Mouse (Mus musculus): ENCODE measurements at regions not wholly inside any gene's neighbourhood (a gene's known extent, or its start where the extent isn't known, plus 50 kb on each side); places are given as distances from the start of the nearest gene placed in this dataset.

DNA sequence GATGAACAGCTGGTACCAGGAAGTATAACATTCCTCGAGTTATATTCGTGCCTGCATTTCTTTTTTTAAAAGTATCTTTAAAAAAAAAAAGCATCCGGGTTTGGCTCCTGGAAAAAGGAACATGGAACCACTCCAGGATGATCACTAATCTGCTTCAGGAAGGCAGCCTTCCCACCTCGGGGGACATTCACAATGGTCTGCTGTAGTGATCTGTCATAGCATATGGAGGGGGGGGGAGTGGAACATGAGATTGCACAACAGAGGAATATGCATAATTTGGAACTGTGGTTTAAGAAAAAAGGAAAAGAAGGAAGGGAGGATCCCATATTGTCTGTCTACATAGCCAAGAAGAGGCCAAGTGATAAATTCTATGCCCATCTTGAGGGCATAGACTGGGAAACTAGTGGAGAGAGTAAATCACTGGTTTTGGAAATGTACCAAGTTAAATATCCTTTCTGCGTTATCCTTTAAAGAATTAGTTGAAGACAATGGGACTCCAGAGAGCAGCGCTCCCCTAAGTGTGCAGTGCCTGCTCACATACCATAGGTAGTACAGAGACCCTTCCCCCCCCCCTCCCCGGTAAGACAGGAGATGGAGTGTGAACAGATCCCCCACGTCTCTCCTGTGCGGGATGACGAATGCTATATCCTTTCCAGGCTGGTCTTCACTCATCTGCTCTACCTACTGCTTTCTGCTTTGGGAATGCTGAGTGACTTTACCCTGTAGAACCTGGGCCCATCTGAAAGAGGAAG is 240.0 kb downstream of the Ndfip2 start:
- DNase-seq: no peak

DNA sequence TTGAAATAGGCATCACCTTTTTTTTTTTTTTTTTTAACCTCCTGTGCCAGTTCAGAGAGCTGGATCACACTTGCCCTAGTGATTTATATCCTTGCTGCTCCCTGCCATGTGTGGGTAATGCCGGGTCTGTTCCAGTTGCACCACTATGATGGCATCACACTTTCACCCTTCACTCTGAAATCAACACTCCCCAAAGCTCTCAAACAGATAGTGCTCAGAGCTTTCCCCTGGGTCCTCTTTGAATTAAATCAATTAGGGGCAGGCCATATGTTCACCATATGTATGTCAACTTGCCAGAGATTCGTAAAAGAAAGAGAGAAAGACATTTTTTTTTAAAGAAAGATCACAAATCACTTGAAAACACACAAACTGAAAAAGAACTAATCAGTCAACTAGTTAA is 236.8 kb downstream of the Ndfip2 start:
- DNase-seq: no peak

DNA sequence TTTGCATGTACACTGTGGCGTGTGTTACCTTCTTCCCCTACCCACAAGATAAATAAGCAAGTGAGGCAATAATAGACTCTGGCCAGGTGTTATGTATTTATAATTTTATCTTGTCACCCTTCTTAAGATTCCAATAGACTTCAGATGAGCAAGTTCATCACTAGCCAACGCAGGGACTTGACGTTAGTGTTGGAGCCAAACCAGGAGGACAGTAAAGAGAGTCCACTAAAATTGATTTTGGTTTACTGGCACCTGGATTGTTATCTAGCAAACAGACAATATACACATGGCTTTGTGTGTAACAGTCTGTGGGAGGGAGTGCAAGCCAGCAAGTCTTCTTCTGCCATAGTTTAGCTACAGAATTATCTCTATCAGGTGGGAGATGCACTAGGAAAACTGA is 236.0 kb downstream of the Ndfip2 start:
- no peak for DNase-seq

DNA sequence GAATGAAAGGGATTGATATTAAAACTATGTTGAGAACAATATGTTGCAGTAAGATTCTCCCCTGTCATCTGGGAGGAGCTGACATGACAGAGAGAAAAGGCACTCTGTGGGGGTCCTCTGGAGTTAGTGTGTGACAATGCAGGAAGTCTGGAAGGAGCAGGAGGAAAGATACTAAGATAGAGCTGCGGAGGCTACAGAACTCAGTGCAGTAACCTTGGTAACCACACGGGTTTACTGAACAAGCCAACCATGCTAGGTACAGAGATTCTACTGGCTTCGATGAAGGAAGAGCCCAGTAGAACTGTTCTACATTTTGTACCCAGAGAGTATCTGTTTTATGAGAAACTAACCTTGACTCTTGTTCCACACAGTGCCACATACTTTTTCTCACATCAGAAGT is 231.8 kb downstream of the Ndfip2 start:
- DNase-seq: no peak

DNA sequence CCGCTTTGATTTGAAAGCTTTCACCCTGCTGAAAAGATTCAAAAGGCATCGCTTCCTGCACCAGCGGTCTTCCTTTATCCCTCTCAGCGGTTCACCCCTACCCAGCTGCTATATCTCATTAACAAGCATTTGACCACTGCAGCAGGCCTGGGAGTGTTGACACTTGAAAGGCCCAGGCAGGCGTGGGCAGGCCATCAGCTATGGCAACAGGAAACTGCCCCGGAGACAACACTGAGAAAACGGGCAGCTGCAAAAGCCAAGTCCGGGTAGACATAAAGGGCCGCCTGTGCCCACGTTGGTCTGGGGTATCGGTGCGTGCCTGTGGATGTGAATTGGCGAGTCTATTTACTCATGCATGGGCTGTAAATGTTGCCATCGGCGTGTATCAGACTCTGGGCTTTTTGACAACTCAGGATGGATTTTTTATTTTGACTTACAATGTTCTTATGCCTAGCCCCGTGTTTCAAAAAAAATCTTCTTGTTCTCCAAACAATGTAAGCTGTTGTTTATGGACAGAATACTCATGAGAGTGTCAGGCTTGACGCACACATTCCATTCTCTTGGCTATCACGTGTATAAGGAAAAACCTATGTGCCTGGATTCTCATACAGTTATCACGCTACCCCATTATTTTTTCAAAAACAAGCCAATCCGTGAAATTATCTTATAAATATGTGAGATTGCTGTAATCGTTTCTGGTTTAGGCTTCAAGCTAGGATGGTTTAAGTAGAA is 225.1 kb downstream of the Ndfip2 start:
- no peak for DNase-seq

DNA sequence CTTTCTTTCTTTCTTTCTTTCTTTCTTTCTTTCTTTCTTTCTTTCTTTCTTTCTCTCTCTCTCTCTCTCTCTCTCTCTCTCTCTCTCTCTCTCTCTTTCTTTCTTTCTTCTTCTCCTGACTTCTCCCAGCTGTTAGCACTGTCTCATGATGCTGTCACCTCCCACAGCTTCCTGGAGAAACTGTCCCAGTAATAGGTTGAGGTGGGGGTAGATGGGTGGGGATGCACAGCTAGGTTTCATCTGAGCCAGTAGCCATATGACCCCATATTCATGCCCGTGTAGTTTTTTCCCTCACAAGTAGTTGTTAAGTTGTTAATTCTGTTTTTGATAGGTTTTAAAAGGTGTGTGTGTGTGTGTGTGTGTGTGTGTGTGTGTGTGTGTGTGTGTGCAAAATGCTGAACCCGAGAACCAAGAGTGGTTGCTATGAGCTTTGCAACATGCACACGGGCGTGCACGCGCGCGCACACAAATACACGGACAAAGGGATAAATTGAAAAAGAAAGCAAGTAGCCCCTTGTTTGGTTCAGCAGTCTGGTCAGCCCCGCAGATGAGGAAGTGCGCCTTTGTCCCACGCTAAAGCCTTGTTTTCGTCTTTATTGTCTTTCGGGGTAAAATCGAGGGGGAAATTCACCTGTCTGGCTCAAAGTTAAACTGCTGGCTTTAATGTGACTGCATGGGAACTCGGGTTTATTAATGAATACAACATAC is 224.4 kb downstream of the Ndfip2 start:
- DNase-seq: no peak

DNA sequence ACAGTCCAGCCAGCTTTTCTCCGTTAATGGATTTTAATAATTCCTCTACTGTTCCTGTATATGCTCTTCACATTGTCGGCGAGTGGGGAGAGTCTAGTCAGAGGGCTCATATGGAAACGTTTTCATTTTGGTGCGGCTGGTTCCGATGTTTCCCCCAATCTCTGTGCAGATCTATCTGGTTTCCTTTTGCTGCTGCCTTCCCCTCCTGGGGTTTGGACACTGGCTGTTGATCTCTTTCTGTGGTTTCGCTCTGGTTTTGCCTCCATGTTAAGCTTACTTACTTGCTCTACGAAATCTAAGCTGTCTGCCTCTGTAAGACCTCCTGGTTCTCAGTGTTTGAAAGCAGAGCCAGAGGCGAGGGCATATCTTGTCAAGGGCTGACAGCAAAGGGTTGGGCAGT is 221.7 kb downstream of the Ndfip2 start:
- no peak for DNase-seq

DNA sequence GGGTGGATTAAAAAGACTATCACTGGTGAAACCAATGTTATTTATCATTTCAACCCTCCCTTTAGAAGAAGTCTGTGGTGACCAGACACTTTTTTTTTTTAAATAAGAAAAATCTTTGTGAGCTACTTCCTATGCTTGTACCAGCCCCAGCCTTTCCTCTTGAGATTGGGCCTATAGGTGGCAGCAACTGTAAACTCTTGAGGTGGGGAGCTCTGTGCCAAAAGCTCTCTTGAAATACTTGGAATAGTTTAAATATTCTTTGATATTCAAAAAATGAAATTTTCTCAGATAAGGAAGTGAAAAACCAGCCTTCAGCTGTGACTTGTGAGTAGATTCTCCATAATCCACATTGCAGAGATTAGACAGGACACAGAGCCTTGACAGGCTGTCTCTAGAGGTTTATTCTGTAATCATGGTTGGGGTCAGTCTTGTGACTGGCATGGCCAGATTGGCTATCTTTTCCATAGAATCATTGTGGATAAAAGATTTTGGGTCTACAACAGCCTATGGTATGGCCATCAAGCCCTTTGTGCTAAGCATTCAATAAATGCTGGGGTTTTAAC is 216.7 kb downstream of the Ndfip2 start:
- DNase-seq: no peak

DNA sequence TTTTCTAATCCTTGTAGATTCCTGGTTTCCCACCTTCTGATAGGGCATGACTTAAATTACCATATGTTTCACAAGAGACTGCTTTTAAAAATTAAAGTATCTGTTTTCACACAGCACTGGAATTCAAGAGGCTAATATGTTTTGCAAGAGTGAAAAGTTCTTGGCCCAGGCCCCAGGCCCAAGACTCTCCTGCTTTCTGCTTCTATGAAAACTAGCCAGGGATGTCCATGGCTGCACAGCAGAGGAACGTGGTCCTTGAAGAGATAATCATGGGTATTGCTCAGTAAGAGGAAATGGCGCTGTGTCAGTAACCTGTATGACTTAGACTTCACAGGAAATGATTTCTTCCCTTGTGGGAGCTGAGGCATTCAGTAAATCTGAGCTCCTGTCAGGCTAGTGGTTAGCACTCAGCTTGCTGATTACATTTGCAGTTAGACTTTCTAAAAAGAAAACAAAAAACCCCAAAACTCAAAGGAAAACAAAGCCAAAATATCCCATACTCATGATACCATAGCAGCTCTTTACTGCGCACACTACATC is 190.6 kb downstream of the Ndfip2 start:
- no peak for DNase-seq

DNA sequence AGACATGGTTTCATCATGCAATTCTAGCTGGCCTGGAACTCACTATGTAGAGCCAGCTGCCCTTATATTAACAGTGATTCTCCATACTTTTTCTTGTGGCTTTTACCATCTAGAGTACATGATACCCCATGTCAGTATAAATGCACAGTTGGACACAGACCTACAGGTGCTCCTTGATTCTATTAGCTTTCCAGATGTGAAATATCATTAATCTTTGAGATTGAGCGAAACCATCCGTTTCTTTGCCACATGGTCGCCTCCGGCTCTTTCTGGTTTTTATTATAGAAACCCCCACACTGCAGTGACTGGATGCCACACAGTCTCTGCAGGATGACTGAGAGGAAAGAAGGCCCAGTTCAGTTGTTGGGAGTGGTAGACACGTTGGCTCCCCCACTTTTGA is 188.7 kb downstream of the Ndfip2 start:
- no peak for DNase-seq

DNA sequence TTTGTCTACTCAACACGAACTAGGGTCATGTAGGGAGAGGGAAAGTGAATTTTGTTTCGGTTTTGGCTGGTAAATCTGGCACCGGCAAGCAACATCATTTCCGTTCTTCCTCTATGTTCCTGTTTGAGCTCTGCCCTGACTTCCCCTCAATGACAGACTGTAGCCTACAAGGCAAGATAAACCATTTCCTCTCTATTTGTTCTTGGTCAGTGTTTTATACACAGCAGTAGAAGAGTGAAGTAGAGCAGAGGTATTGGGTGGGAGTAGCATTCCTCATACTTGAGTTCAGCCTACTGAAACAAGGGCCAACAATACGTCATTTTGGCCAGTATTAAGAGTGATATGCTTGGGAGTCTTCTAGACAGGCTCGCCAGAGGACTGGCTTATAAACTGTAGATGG is 177.0 kb downstream of the Ndfip2 start:
- DNase-seq: no peak

DNA sequence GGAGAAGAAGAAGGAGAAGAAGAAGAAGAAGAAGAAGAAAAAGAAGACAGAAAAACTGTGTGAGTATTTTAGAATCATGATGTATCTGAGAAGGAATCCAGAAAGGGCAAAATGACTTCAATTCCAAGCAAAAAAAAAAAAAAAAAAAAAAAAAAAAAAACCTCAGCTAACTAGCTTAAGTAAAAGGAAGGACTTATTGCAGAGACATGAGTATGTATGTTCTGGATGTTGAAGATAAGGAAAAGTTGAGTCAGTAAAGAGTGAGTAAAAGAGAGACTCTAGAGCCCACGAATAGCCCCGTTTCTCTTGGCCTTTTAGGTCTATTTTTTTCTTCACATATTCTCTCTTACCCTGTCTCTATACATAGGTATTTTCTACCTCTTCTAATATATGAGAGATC is 175.1 kb downstream of the Ndfip2 start:
- DNase-seq: no peak

DNA sequence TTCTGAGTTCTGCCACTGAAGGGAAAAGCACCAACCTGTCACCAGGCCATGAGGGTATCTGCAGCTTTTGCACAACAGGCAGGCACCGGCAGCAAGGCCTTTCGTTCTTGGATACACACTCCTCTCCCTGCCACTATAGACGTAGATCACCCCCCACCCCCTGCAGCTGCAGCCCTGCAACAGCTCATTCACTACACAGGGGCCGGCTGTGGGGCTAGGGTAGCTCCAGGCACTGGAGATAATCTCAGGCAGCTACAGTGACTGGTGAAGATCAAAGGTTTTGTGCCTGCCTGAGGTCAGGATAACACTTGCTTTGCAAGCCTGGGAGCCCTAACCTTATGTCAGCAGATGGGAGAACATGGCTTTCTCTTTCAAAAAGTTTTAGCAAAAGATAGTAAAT is 174.3 kb downstream of the Ndfip2 start:
- DNase-seq: no peak

DNA sequence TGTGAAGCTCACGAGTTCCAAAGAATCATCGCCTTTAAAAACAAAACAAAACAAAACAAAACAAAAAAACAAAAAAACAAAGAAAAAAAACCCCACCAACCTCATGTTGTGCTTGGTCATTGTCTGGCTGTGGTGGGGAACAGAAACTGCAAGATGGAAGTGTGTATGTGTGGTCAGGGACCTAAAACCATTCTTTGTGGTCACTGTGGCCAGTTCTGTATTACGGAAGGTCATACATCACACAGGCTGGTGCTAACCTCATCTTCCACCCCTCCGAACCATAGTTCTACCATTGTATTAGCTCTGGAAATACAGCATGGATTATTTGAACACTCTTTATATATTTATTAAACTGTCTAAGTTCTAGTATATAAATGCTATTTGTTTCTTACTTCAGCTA is 173.2 kb downstream of the Ndfip2 start:
- no peak for DNase-seq

DNA sequence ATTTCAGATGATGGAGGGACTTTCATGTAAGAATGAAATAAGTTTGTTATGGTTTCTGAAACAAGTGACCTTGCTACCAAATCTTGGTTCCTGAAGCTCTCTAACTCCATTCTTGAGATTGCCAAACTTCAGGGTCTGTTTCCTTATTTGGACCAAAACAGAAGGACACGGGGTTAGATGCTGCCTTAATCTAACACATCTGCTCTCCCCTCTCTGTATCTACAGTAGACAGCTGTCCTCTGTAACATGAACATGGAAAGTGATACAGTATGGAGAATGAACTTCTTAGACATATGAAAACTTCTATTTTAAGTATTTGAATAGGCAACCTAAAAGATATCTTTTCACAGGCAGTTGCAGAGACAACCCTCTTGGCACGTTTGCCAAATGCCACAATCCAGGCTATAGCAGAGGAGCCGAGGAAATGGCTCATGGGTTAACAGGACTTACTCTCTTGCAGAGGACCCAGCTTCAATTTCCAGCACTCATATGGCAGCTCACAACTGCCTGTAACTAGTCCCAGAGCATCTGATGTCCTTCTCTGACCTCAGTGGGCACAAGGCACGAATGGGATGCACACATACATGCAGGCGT is 171.4 kb downstream of the Ndfip2 start:
- DNase-seq: no peak

DNA sequence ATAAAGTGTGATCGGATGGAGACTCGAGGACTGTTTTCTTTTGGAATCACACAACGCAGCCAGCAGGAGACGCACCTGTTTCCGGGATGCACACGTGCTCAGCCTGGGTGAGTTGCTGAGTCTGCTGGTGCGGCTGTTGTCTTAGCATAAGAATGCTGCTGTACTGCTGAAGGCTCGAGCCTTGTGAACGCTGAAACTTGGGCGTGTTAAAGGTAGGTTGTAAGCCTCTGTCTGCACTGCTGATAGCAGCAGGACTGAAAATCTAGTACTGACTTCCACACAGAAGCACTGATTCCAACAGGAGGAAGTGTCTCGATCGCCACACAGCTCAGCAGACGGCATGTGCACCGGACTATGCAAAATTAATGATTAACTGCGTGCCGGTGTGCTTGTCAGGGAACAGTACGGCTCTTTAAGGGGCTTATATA is 169.1 kb downstream of the Ndfip2 start:
- no peak for DNase-seq

DNA sequence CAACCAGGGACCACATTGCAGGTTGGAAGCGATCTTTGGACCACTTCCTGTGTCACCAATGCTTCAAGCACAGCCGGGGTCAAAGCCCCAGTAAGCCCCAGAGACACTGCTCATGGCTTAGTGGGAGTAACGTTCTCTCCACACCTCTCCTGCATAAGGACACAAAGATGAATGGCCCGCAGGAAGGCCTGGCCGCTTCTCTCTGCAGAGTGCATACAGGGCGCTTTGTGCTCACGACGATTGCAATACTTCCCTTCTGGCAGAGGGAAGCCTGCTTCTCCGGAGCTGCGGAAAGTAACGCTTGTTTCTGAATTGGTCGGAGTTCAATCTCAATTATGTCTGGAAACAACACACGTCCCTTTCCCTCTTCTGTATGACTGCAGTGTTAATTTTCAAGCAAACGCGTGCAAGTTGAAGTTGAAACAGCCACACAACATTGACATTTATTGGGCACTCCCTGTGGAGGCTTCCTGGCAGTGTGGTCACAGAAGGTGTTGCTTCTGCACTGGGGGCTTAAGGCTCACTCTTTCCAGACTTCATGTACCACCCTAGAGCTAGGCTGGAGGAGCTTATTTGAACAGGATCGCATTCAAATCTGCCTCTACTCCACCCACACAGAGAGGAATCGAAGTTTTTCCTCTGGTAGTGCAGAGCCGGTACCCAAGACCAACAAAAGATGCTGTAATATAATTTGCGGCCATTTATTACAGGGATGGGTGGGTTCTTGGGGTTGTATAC is 168.4 kb downstream of the Ndfip2 start:
- DNase-seq: no peak

DNA sequence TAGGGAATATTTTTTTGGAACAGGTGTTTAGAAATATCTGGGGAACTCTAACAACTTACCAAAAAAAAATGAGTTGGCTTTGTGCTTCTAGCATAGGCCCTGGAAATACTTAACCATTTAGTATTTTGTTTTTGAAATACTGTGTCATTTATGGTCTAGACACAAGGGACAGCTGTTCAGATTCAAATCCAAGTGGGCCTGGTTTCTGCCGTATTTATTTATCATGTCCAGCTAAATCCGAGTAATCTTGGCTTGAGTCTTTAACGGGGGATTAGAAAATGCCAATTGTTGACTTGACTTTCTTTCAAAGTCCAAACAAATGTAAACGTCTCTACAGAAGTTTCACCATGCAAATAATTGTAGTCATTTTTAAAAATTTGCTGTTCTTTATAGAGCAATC is 159.6 kb downstream of the Ndfip2 start:
- DNase-seq: no peak

DNA sequence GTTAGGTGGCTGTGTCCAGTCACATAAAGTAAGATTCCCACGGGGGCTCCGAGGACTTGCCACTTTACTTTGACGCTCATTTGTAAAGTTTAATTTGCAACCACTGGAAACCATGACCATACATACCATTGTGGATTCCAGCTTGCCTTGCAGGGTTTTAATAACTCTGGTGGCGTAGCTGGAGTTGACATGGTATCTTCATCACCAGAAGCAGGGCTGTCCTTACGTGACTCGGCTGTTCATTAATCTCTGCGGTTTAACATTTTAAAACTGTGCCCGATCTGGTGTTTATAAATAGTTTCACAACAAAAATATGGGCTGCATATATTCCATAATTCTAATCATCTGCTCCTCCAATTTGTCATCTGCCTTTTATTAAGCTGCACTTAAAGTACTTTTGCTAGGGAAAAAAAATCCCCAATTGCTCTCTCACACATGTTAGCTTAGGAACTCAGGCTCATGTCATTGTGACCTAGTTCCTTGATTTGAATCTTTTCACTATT is 159.1 kb downstream of the Ndfip2 start:
- DNase-seq: no peak

DNA sequence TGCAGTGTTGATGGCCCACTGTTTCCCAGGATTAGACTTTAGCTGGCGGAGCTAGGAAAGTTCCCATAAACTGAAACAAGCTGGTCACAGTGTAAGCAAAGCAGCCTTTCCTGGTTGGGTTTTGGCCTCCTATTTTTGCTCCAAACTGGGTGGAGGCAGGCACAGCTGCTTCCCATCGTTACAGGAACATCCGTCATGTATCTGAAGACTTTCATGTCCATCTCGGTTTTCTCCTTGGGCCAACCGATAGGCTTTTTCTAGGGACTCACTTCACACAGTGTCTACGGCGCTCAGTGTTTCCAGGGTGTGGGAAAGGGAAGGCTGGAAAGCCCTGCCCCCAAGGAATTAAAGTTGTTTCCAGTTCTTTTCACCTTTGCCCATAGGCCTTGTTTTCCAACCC is 158.6 kb downstream of the Ndfip2 start:
- DNase-seq: peak; percentile 8

DNA sequence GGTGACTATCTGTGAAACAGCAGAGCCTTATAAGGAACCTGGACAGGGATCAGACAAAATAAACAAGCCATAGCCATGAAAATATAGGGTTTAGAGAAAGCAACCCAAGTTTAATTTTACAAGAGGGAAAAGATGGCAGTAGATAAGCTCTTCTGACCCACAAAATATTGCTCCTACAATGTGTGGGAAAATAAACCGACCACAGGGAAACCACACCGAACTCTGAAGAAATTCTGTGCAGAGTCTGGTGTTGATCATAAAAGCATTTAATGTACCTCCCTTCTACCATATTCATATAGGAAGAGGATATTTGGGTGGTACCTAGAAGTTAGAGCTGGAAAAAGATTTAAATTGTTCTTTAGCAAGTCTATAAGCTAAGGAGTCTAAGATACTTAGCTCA is 146.3 kb downstream of the Ndfip2 start:
- DNase-seq: no peak
